In the genomic region with DNA sequence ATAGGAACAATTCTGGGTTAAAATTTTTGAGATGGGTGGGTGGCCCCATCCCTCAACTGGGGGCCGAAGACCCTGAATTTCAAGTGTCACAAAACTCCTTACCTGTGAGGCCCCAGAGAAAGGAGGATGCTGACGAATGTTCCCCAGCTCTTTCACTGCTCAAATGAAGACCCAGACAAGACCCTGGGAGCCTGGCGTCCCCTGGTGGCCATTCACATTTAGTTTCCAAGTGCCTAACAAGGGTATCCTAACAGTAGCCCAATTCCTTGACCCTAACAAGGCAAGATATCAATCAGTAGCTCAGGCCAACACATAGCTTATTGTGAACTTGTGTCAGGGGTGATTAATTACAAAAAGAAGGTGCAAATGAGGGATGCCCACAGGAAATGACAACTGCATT, we compare ENCODE assay signal across 8 mouse cellular contexts.
DNase-seq lines count a peak whose midpoint lies in the region; ATAC-seq and TF ChIP-seq lines count a peak whose summit lies in the region.

No protein-coding gene starts in this region.

- no peaks in the 10 kb centered on the region for H3K36me3 ChIP-seq in kidney, embryonic 14.5 days (ENCODE audit: control insufficient read depth, insufficient read depth, low read length)

- H3K4me2 ChIP-seq in kidney, embryonic 14.5 days (replicated peaks; ENCODE audit: low read depth, low read length), result no peak overlapping the region

- no peak for ATAC-seq in kidney, embryonic 14.5 days (ENCODE audit: low FRiP score, low TSS enrichment)
- ATAC-seq in monocyte, adult 5-6 weeks (replicated peaks; ENCODE audit: insufficient number of reproducible peaks, low FRiP score, low TSS enrichment, poor library complexity, severe bottlenecking), result no peak

- H3K4me1 ChIP-seq in kidney, embryonic 14.5 days (ENCODE audit: control insufficient read depth, insufficient read depth, low read length), result no peaks in the 10 kb centered on the region

- H3K4me3 ChIP-seq in kidney, embryonic 14.5 days (ENCODE audit: low read length), result no peak overlapping the region
- no peak overlapping the region for H3K4me3 ChIP-seq in layer of hippocampus, adult 2 months

- H3K27me3 ChIP-seq in kidney, embryonic 14.5 days (ENCODE audit: control insufficient read depth, insufficient read depth, low read length), result no peaks in the 10 kb centered on the region

- 33% methylated on average over 3 of the region's 3 CpGs for WGBS in kidney, embryonic 14.5 days

- DNase-seq in kidney, adult 9 months, result peak; percentile 21
- DNase-seq in ES-CJ7 (ENCODE audit: low read depth, low spot score), result peak; percentile 45
- peak; percentile 58 for DNase-seq in adrenal gland, postnatal 10 days
- DNase-seq in embryo, embryonic 9.5 days (ENCODE audit: extremely low spot score), result peak; percentile 48
- DNase-seq in layer of hippocampus, adult 2 months (ENCODE audit: low spot score in 2 of 2), result peak in 1 of 2 experiments; percentile 64
- peak; percentile 53 to 79 for DNase-seq in right cerebral cortex, postnatal 10 days (ENCODE audit: low spot score in 2 of 2)

- no peaks in the 10 kb centered on the region for H3K9me3 ChIP-seq in kidney, embryonic 14.5 days (ENCODE audit: control insufficient read depth, low read length)

- no peak overlapping the region for H3K27ac ChIP-seq in kidney, embryonic 14.5 days (ENCODE audit: low read depth, low read length)
- H3K27ac ChIP-seq in layer of hippocampus, adult 2 months, result 0 out of 2 replicates have a peak overlapping the region, but pooled peaks have one; percentile 1

- no peak overlapping the region for H3K9ac ChIP-seq in kidney, embryonic 14.5 days (ENCODE audit: low read depth, low read length)

- TF ChIP-seq CTCF in layer of hippocampus, adult 2 months (conservative IDR thresholded peaks at IDR 0.05), result peak; percentile 87
